Mouse (Mus musculus): Measurements from ENCODE around the gene Ercc8. TPM values are rescaled to one million over a fixed set of nuclear protein-coding genes. Genes with fewer than 3 reads are reported as not detected.

The Ercc8 gene
- total RNA-seq, 2 experiments from 2014 or later = 16.8 to 17.8 TPM

DNA sequence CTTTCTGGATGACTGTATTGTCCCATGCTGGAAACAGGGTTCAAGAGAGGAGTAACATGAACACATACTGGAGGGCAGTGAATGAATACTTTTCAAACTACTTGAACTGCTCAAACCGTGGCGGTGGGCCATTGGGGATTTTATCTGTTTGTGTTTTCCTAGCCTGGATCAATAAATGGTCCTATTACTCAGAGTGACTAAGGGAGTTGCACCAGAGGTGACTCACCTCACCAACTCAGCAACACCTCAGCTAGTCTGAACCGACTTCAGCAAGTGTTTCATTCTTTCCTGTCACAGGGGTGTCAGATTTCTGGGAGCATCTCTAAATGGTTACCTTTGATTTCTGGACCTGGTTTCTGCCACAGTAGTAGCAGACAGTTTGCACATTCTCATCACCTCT lies 70.7 kb downstream of the Ercc8 start:
- DNase-seq = no peak

GRCm38 (mm10) chr13:108229634-108230330 lies 71.3 kb downstream of the Ercc8 start:
- DNase-seq = no peak

DNA sequence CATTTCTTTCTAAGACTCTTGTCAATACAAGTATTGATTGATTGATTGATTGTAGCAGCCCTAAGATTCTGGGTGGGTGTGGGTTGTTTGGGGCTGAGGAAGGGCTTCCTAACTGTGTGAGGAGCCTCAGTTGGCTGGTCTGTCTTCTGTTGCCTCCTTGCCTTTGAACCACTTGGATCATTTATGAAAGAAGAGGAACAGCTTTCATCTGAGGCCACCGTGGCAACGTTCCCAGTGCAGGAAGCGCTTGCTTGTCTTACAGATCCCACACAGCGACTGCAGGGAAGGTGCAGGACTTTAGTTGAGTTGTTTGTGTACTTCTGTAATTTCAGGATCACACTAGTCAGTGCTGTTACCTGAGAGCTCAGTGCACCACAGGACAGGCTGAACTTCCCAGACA lies 81.5 kb downstream of the Ercc8 start:
- DNase-seq = no peak

DNA sequence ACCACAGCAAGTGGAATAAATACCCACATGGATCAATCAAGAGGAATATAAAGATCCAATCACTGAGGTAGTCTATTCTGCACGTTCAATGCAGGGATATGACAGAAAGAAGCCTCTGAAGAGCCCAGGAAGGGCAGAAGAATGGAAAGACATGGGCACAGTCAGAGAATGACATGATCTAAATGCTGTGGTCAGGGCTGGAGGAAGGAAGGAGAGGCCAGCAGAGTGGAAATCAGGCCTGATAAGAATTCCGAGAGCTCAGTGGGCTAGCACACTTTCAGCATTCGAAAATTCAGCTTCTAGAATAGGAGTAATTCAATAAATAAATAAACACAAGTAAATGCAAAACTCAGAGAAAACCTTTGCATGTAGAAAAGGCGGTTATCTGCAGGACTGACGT lies 83.2 kb downstream of the Ercc8 start:
- no peak for DNase-seq

Other genes with a start within 250 kb of the Ercc8 start
- 10 to 100 TPM; 55.7 to 60.6 TPM for gene Smim15, start 114.3 kb upstream of the Ercc8 start, total RNA-seq (2021)
- gene Ndufaf2, start 108 bp upstream of the Ercc8 start, total RNA-seq (2021) = 10 to 100 TPM; 18.9 to 21.4 TPM
- 1 to 10 TPM; 7.5 to 7.6 TPM for gene Elovl7, start 55.7 kb downstream of the Ercc8 start, total RNA-seq (2021)
- under 1 TPM; 0.56 to 0.85 TPM for gene Depdc1b, start 157.6 kb downstream of the Ercc8 start, total RNA-seq (2021)

Measured in layer of hippocampus, postnatal 36 days (tissue).